Mouse (Mus musculus): ENCODE measurements at regions not wholly inside any gene's neighbourhood (a gene's known extent, or its start where the extent isn't known, plus 50 kb on each side); places are given as distances from the start of the nearest gene placed in this dataset.

DNA sequence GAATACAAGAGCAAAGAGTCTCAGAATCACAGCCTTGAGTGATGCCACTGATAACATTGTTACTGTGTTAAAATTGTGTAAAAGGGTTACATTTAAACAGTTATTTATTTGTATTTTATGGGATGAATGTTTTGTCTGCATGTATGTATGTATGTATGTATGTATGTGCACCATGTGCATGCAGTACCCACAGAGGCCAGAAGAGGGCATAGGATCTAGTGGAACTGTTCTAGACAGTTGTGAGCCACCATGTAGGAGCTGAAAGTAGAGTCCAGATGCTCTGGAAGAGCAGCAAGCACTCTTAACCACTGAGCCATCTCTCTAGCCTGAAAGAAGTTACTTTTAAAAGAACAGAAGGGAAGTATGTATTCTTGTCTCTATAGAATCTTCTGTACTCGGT, 442.5 kb downstream of the Tmem132b start:
- no peak for ATAC-seq (replicated peaks; ENCODE audit: low FRiP score)
- DNase-seq (ENCODE audit: low spot score) = no peak
- 75% methylated on average over 1 of the region's 1 CpGs for WGBS
- Histone ChIP-seq H3K4me2 (no peak overlapping the region), H3K4me3 (ENCODE audit: low read depth, low read length) (no peak overlapping the region), H3K27me3 (replicated peaks; ENCODE audit: control insufficient read depth, insufficient read depth, low read length) (no peaks in the 10 kb centered on the region), H3K9me3 (ENCODE audit: control insufficient read depth, low read length) (peaks cover 14% of the 10 kb centered on the region), H3K36me3 (ENCODE audit: control insufficient read depth, insufficient read depth, low read length) (no peaks in the 10 kb centered on the region), H3K4me1 (replicated peaks; ENCODE audit: control insufficient read depth, insufficient read depth, low read length) (no peaks in the 10 kb centered on the region), H3K27ac (ENCODE audit: low read depth, low read length) (no peak overlapping the region), H3K9ac (ENCODE audit: low read depth, low read length) (no peak overlapping the region)

- Histone ChIP-seq H3K4me2 (no peak overlapping the region), H3K9ac (ENCODE audit: low read depth, low read length) (no peak overlapping the region), H3K9me3 (ENCODE audit: control insufficient read depth, low read length) (peaks cover 11% of the 10 kb centered on the region; the same call in 1 of the 2 replicates), H3K27me3 (replicated peaks; ENCODE audit: control insufficient read depth, insufficient read depth, low read length) (no peaks in the 10 kb centered on the region), H3K4me3 (ENCODE audit: low read depth, low read length) (no peak overlapping the region), H3K27ac (ENCODE audit: low read depth, low read length) (no peak overlapping the region), H3K36me3 (ENCODE audit: control insufficient read depth, insufficient read depth, low read length) (no peaks in the 10 kb centered on the region), H3K4me1 (replicated peaks; ENCODE audit: control insufficient read depth, insufficient read depth, low read length) (no peaks in the 10 kb centered on the region)
- DNase-seq (ENCODE audit: low spot score) (no peak), ATAC-seq (replicated peaks; ENCODE audit: low FRiP score) (no peak)
- WGBS = 77% methylated on average over 6 of the region's 6 CpGs
Observed at GRCm38 (mm10) chr5:125979801-125980200, 448.2 kb downstream of the Tmem132b start.

DNA sequence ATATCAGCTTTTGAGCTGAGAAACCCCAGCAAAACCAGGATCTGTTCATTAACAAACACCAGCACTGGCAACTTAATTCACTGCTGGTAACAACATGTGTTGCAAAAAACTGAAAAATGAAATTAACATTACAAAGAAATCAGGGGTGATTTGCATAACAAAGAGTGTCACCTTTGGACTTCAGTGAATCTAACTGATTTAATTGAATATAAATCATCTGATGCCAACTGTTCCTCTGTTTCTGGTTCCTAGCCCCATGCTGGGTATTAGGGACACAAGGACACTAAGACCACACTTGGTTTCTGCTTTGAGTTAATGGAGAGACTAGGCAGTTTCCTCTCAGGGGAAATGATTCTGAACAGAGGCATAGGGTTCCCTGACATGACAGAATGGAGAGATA, 453.8 kb downstream of the Tmem132b start:
- DNase-seq (ENCODE audit: low spot score) (no peak), ATAC-seq (replicated peaks; ENCODE audit: low FRiP score) (no peak)
- Histone ChIP-seq H3K4me2 (no peak overlapping the region), H3K27ac (ENCODE audit: low read depth, low read length) (no peak overlapping the region), H3K9me3 (ENCODE audit: control insufficient read depth, low read length) (0 out of 2 replicates have a peak, but pooled peaks cover 7% of the 10 kb centered on the region), H3K9ac (ENCODE audit: low read depth, low read length) (no peak overlapping the region), H3K4me3 (ENCODE audit: low read depth, low read length) (no peak overlapping the region), H3K36me3 (ENCODE audit: control insufficient read depth, insufficient read depth, low read length) (no peaks in the 10 kb centered on the region), H3K4me1 (replicated peaks; ENCODE audit: control insufficient read depth, insufficient read depth, low read length) (no peaks in the 10 kb centered on the region), H3K27me3 (replicated peaks; ENCODE audit: control insufficient read depth, insufficient read depth, low read length) (no peaks in the 10 kb centered on the region)

DNA sequence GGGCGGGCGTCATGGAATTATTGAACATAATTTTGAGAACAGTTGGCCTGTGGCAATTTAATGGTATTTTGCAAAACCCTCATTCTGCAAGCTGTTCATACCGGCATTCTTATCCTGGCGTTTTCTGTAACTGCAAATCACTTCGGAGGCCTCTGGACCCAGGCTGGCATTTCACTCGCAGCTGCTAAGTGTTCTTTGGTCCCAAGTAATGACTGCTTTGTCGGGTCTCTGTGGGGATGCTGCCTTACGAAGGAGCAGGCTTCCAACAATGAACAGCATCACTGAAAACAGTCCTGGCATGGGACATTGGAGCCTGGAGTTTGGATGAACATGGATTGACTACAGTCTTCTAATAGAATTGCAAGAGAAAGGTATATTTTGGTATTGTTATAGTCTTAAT, 465.6 kb downstream of the Tmem132b start:
- DNase-seq (ENCODE audit: low spot score) = no peak

DNA sequence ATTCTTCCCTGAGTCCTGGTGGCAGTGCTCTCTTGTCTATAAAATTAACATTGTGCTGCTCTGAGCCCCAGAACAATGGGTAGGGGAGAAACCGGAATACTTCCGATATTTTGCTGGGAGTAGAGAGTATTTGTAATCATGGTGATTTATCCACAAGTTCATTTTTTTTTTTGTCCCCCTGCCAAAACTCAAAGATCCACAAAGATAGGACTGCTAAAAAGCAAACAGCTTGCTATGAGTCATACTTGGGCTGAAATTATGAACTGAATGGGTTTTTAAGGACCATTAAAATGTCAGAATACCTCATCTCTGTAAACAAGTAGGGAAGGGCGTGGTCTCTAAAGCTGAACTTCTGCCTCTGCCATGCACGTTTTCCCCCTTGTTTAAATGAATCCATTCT, 476.3 kb downstream of the Tmem132b start:
- Histone ChIP-seq H3K4me2 (no peak overlapping the region), H3K27ac (ENCODE audit: low read depth, low read length) (no peak overlapping the region), H3K9me3 (ENCODE audit: control insufficient read depth, low read length) (no peaks in the 10 kb centered on the region; the same call in 1 of the 2 replicates), H3K4me1 (replicated peaks; ENCODE audit: control insufficient read depth, insufficient read depth, low read length) (no peaks in the 10 kb centered on the region), H3K27me3 (replicated peaks; ENCODE audit: control insufficient read depth, insufficient read depth, low read length) (no peaks in the 10 kb centered on the region), H3K4me3 (ENCODE audit: low read depth, low read length) (no peak overlapping the region), H3K9ac (ENCODE audit: low read depth, low read length) (no peak overlapping the region), H3K36me3 (ENCODE audit: control insufficient read depth, insufficient read depth, low read length) (no peaks in the 10 kb centered on the region)
- 76% methylated on average over 4 of the region's 4 CpGs for WGBS
- DNase-seq (ENCODE audit: low spot score) = no peak
- ATAC-seq (replicated peaks; ENCODE audit: low FRiP score) = no peak

More for the DNA sequence above, 465.6 kb downstream of the Tmem132b start:
- ATAC-seq (replicated peaks; ENCODE audit: low FRiP score) = no peak
- Histone ChIP-seq H3K27ac (ENCODE audit: low read depth, low read length) (no peak overlapping the region), H3K9ac (ENCODE audit: low read depth, low read length) (no peak overlapping the region), H3K27me3 (replicated peaks; ENCODE audit: control insufficient read depth, insufficient read depth, low read length) (no peaks in the 10 kb centered on the region), H3K4me3 (ENCODE audit: low read depth, low read length) (no peak overlapping the region), H3K4me1 (replicated peaks; ENCODE audit: control insufficient read depth, insufficient read depth, low read length) (no peaks in the 10 kb centered on the region), H3K4me2 (no peak overlapping the region), H3K9me3 (ENCODE audit: control insufficient read depth, low read length) (peaks cover 12% of the 10 kb centered on the region), H3K36me3 (ENCODE audit: control insufficient read depth, insufficient read depth, low read length) (no peaks in the 10 kb centered on the region)
- WGBS = 67% methylated on average over 8 of the region's 8 CpGs

GRCm38 (mm10) chr5:126008321-126008720, 476.7 kb downstream of the Tmem132b start:
- Histone ChIP-seq H3K36me3 (ENCODE audit: control insufficient read depth, insufficient read depth, low read length) (no peaks in the 10 kb centered on the region), H3K27me3 (replicated peaks; ENCODE audit: control insufficient read depth, insufficient read depth, low read length) (no peaks in the 10 kb centered on the region), H3K27ac (ENCODE audit: low read depth, low read length) (no peak overlapping the region), H3K9ac (ENCODE audit: low read depth, low read length) (no peak overlapping the region), H3K4me1 (replicated peaks; ENCODE audit: control insufficient read depth, insufficient read depth, low read length) (no peaks in the 10 kb centered on the region), H3K4me2 (no peak overlapping the region), H3K9me3 (ENCODE audit: control insufficient read depth, low read length) (no peaks in the 10 kb centered on the region; the same call in 1 of the 2 replicates), H3K4me3 (ENCODE audit: low read depth, low read length) (no peak overlapping the region)
- ATAC-seq (replicated peaks; ENCODE audit: low FRiP score) (no peak), DNase-seq (ENCODE audit: low spot score) (no peak)
- WGBS = 86% methylated on average over 8 of the region's 8 CpGs

DNA sequence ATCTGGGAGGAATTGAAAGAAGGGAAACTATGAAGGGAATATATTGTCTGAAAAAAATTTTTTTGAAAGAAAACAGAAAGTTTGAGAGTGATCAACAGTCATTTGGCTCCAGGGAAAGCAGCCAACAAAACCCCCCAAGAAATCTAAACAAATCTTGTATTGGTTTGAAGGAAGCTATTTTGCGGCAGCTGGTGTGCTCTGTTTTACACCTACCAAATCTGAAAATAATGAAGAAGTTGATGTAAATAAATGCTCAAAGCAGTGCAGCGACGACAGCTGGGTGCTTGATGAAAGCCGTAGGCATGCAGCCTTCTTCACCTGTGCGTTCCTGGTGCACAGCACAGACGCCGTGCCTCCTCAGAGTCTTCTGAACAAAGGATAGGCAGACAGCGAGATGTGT, 488.2 kb downstream of the Tmem132b start:
- ATAC-seq (replicated peaks; ENCODE audit: low FRiP score) = no peak
- Histone ChIP-seq H3K4me1 (replicated peaks; ENCODE audit: control insufficient read depth, insufficient read depth, low read length) (no peaks in the 10 kb centered on the region), H3K27ac (ENCODE audit: low read depth, low read length) (no peak overlapping the region), H3K4me3 (ENCODE audit: low read depth, low read length) (no peak overlapping the region), H3K9me3 (ENCODE audit: control insufficient read depth, low read length) (no peaks in the 10 kb centered on the region), H3K4me2 (no peak overlapping the region), H3K9ac (ENCODE audit: low read depth, low read length) (no peak overlapping the region), H3K36me3 (ENCODE audit: control insufficient read depth, insufficient read depth, low read length) (no peaks in the 10 kb centered on the region), H3K27me3 (replicated peaks; ENCODE audit: control insufficient read depth, insufficient read depth, low read length) (no peaks in the 10 kb centered on the region)
- no peak for DNase-seq (ENCODE audit: low spot score)
- WGBS = 87% methylated on average over 8 of the region's 8 CpGs

GRCm38 (mm10) chr5:126023906-126024305, 492.3 kb downstream of the Tmem132b start:
- H3K4me1 ChIP-seq (replicated peaks; ENCODE audit: control insufficient read depth, insufficient read depth, low read length) = no peaks in the 10 kb centered on the region
- H3K36me3 ChIP-seq (ENCODE audit: control insufficient read depth, insufficient read depth, low read length) = no peaks in the 10 kb centered on the region
- H3K27me3 ChIP-seq (replicated peaks; ENCODE audit: control insufficient read depth, insufficient read depth, low read length) = no peaks in the 10 kb centered on the region
- H3K27ac ChIP-seq (ENCODE audit: low read depth, low read length) = no peak overlapping the region
- WGBS = 52% methylated on average over 2 of the region's 2 CpGs
- no peak overlapping the region for H3K4me2 ChIP-seq
- no peak overlapping the region for H3K9ac ChIP-seq (ENCODE audit: low read depth, low read length)
- DNase-seq (ENCODE audit: low spot score) = no peak
- no peak overlapping the region for H3K4me3 ChIP-seq (ENCODE audit: low read depth, low read length)
- H3K9me3 ChIP-seq (ENCODE audit: control insufficient read depth, low read length) = no peaks in the 10 kb centered on the region
- no peak for ATAC-seq (replicated peaks; ENCODE audit: low FRiP score)

DNA sequence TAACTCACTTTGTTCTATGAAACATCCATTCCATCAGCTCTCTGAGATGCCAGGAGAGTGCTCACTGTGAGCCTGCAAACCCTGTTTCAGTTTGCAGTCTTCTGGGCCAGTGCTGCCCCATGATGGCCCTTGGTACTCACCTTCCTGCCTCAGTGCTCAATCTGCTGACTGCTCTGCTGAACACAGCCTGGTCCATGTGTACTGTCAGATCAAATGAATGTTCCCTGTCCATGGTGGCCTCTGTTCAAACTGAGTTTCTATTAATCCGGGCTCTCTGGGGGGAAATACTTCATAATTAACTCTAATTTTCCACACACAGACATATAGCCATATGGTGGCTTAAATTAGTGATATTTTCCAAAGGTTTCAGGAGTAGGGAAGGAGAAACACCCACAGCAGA, 503.3 kb downstream of the Tmem132b start:
- 0 out of 2 replicates have a peak, but pooled peaks cover 2% of the 10 kb centered on the region for H3K9me3 ChIP-seq (ENCODE audit: control insufficient read depth, low read length)
- no peaks in the 10 kb centered on the region for H3K36me3 ChIP-seq (ENCODE audit: control insufficient read depth, insufficient read depth, low read length)
- H3K9ac ChIP-seq (ENCODE audit: low read depth, low read length) = no peak overlapping the region
- DNase-seq (ENCODE audit: low spot score) = no peak
- H3K4me1 ChIP-seq (replicated peaks; ENCODE audit: control insufficient read depth, insufficient read depth, low read length) = no peaks in the 10 kb centered on the region
- WGBS = 78% methylated on average over 1 of the region's 1 CpGs
- H3K27me3 ChIP-seq (replicated peaks; ENCODE audit: control insufficient read depth, insufficient read depth, low read length) = no peaks in the 10 kb centered on the region
- no peak overlapping the region for H3K4me3 ChIP-seq (ENCODE audit: low read depth, low read length)
- no peak overlapping the region for H3K4me2 ChIP-seq
- no peak for ATAC-seq (replicated peaks; ENCODE audit: low FRiP score)
- no peak overlapping the region for H3K27ac ChIP-seq (ENCODE audit: low read depth, low read length)
